ENCODE assay signal across 8 mouse cellular contexts in genomic region chr9:121983504-121983903, GRCm38 (mm10). TPM values are rescaled to one million over a fixed set of nuclear protein-coding genes. Genes with fewer than 3 reads are reported as not detected.
DNase-seq lines count a peak whose midpoint lies in the region; ATAC-seq lines count a peak whose summit lies in the region.

No protein-coding gene starts in this region.

- H3K27me3 ChIP-seq in neural tube, embryonic 15.5 days (replicated peaks): no peaks in the 10 kb centered on the region
- H3K27me3 ChIP-seq in limb, embryonic 10.5 days (ENCODE audit: low read depth, poor library complexity, severe bottlenecking): no peaks in the 10 kb centered on the region

- 59% methylated on average over 15 of the region's 15 CpGs for WGBS in neural tube, embryonic 15.5 days
- 55% methylated on average over 15 of the region's 15 CpGs for WGBS in limb, embryonic 10.5 days

- peaks cover 10% of the 10 kb centered on the region for H3K36me3 ChIP-seq in neural tube, embryonic 15.5 days
- peaks cover 13% of the 10 kb centered on the region; the same call in 1 of the 2 replicates for H3K36me3 ChIP-seq in limb, embryonic 10.5 days

- DNase-seq in neural tube, embryonic 10.5 days (ENCODE audit: extremely low spot score, low spot score): peak; percentile 58
- peak; percentile 89 to 92 for DNase-seq in cerebellum, postnatal 36 days
- peak; percentile 75 to 81 for DNase-seq in frontal cortex, postnatal 36 days (ENCODE audit: low spot score in 2 of 2)
- DNase-seq in kidney, adult 11 months: peak; percentile 38
- peak; percentile 78 for DNase-seq in limb, embryonic 10.5 days (ENCODE audit: low spot score)
- peak; percentile 55 for DNase-seq in naive thymus-derived CD4-positive, alpha-beta T cell, adult 2 months (ENCODE audit: low read depth)
- peak; percentile 94 for DNase-seq in testis, postnatal 10 days (ENCODE audit: low spot score)

- no peak for ATAC-seq in neural tube, embryonic 15.5 days (ENCODE audit: low FRiP score)

- no peak overlapping the region for H3K4me2 ChIP-seq in neural tube, embryonic 15.5 days

- H3K9ac ChIP-seq in neural tube, embryonic 15.5 days (replicated peaks): no peak overlapping the region

- H3K4me3 ChIP-seq in neural tube, embryonic 15.5 days (replicated peaks): no peak overlapping the region
- no peak overlapping the region for H3K4me3 ChIP-seq in limb, embryonic 10.5 days

- H3K27ac ChIP-seq in neural tube, embryonic 15.5 days (replicated peaks): no peak overlapping the region
- H3K27ac ChIP-seq in limb, embryonic 10.5 days: no peak overlapping the region

- no peaks in the 10 kb centered on the region for H3K9me3 ChIP-seq in neural tube, embryonic 15.5 days (replicated peaks)
- H3K9me3 ChIP-seq in limb, embryonic 10.5 days (replicated peaks): no peaks in the 10 kb centered on the region

- peaks cover 15% of the 10 kb centered on the region for H3K4me1 ChIP-seq in neural tube, embryonic 15.5 days
- peaks cover 23% of the 10 kb centered on the region; the same call in 1 of the 2 replicates for H3K4me1 ChIP-seq in limb, embryonic 10.5 days

RNA-seq across cellular contexts. Expression of gene Pomgnt2, which starts 13.4 kb away (rescaled TPM):
- polyA plus RNA-seq in neural tube, embryonic 15.5 days (2015; fragmentation: Nextera tagmentation; extraction: Ambion mirVana): 34.3 and 37.8 TPM in 2 replicates
- polyA plus RNA-seq in limb, embryonic 10.5 days (2016; fragmentation: Nextera tagmentation; extraction: Ambion mirVana): 11.5 and 12.5 TPM in 2 replicates

RNA-seq across cellular contexts. Expression of gene Fam198a, which starts 32.7 kb away (rescaled TPM):
- 1.9 and 2.4 TPM in 2 replicates for polyA plus RNA-seq in neural tube, embryonic 15.5 days (2015; fragmentation: Nextera tagmentation; extraction: Ambion mirVana)
- 0.40 and 0.65 TPM in 2 replicates for polyA plus RNA-seq in limb, embryonic 10.5 days (2016; fragmentation: Nextera tagmentation; extraction: Ambion mirVana)

Comparison
In these comparisons a context has a peak if more than half of its experiments do, and no peak if none do; other contexts are left out.
1. DNase-seq: peak in every context shown above with its lines; median percentile 94 in testis, postnatal 10 days; 90 in cerebellum, postnatal 36 days; 78 in frontal cortex, postnatal 36 days; 78 in limb, embryonic 10.5 days; 58 in neural tube, embryonic 10.5 days; 55 in naive thymus-derived CD4-positive, alpha-beta T cell, adult 2 months; 38 in kidney, adult 11 months.